Mouse (Mus musculus): Measurements from ENCODE around the gene Wdr31. TPM values are rescaled to one million over a fixed set of nuclear protein-coding genes. Genes with fewer than 3 reads are reported as not detected.

Wdr31 gene
- polyA plus RNA-seq, 1 experiment from 2014 or later: 5.2 TPM

DNA sequence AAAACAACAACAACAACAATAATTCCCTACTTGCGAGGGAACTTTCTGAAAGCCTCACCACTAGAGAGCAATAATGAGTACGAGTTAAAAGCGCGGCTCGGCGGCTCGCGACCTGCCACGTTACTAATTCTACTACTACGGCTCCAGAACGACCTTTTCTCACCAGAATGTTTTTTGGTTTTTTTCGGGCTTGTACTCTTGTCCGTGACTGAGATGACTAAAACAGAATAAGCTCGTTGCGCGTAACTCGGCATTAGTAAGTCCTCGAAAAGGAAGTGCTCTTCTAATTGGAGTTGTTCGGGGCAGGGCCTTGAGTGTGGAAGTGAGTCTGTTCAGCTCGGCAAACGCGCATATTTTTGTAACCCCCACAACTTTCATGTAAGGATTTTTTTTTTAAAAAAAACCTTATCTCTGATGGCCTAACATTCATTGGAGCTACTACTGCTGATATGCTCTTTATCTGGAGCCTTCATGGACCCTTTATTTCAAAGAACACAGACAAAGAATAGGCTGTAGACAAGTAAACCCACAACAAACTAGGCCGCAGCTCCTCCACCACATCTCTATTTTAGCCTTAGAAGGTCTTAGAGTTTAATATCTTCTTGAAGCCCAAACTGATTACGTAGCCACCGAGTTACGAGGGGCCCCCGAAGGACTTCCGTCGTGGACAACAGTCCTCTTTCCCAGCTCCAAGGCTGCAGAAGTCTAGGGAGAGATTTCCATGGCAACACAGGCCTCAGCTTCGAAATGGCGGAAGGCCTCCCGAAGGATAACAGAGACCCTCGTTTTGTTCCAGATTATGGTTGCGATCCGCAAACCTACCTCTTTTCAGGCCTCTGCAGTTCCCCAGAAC lies 62.7 kb downstream of the Wdr31 start:
- Histone ChIP-seq H3K9me3 (ENCODE audit: control insufficient read depth, low read length) (no peaks in the 10 kb centered on the region), H3K4me2 (peak overlapping the region; percentile 65), H3K4me1 (replicated peaks; ENCODE audit: control insufficient read depth, insufficient read depth, low read length) (peaks cover 17% of the 10 kb centered on the region), H3K27me3 (replicated peaks; ENCODE audit: control insufficient read depth, insufficient read depth, low read length) (no peaks in the 10 kb centered on the region), H3K27ac (ENCODE audit: low read depth, low read length) (peak overlapping the region; percentile 88), H3K9ac (ENCODE audit: low read depth, low read length) (peak overlapping the region; percentile 84), H3K4me3 (ENCODE audit: low read depth, low read length) (peak overlapping the region; percentile 79), H3K36me3 (ENCODE audit: control insufficient read depth, insufficient read depth, low read length) (peaks cover 11% of the 10 kb centered on the region; the same call in 1 of the 2 replicates)
- WGBS: under 1% methylated on average over 35 of the region's 35 CpGs
- DNase-seq (ENCODE audit: low spot score): peak; percentile 66
- ATAC-seq (replicated peaks; ENCODE audit: low FRiP score): peak; percentile 56

GRCm38 (mm10) chr4:62406133-62406532 lies 64.6 kb downstream of the Wdr31 start:
- Histone ChIP-seq H3K4me3 (ENCODE audit: low read depth, low read length) (no peak overlapping the region), H3K9ac (ENCODE audit: low read depth, low read length) (0 out of 2 replicates have a peak overlapping the region, but pooled peaks have one; percentile 20), H3K9me3 (ENCODE audit: control insufficient read depth, low read length) (no peaks in the 10 kb centered on the region), H3K27ac (ENCODE audit: low read depth, low read length) (no peak overlapping the region), H3K4me1 (replicated peaks; ENCODE audit: control insufficient read depth, insufficient read depth, low read length) (peaks cover 17% of the 10 kb centered on the region), H3K4me2 (no peak overlapping the region), H3K36me3 (ENCODE audit: control insufficient read depth, insufficient read depth, low read length) (peaks cover 15% of the 10 kb centered on the region; the same call in 1 of the 2 replicates), H3K27me3 (replicated peaks; ENCODE audit: control insufficient read depth, insufficient read depth, low read length) (no peaks in the 10 kb centered on the region)
- DNase-seq (ENCODE audit: low spot score) (no peak), ATAC-seq (replicated peaks; ENCODE audit: low FRiP score) (no peak)
- whole genome bisulfite sequencing: 85% methylated on average over 4 of the region's 4 CpGs

- peaks cover 44% of the 10 kb centered on the region for H3K36me3 ChIP-seq (ENCODE audit: control insufficient read depth, insufficient read depth, low read length)
- H3K27ac ChIP-seq (ENCODE audit: low read depth, low read length): no peak overlapping the region
- no peak for ATAC-seq (replicated peaks; ENCODE audit: low FRiP score)
These were observed 71.7 kb downstream of the Wdr31 start for GRCm38 (mm10) chr4:62398956-62399355.

More at GRCm38 (mm10) chr4:62398956-62399355, 71.7 kb downstream of the Wdr31 start:
- DNase-seq (ENCODE audit: low spot score): no peak
- 84% methylated on average over 3 of the region's 3 CpGs for WGBS
- no peak overlapping the region for H3K4me3 ChIP-seq (ENCODE audit: low read depth, low read length)
- no peaks in the 10 kb centered on the region for H3K27me3 ChIP-seq (replicated peaks; ENCODE audit: control insufficient read depth, insufficient read depth, low read length)
- H3K4me2 ChIP-seq: no peak overlapping the region
- no peaks in the 10 kb centered on the region for H3K4me1 ChIP-seq (replicated peaks; ENCODE audit: control insufficient read depth, insufficient read depth, low read length)
- no peaks in the 10 kb centered on the region for H3K9me3 ChIP-seq (ENCODE audit: control insufficient read depth, low read length)
- H3K9ac ChIP-seq (ENCODE audit: low read depth, low read length): no peak overlapping the region

Other genes with a start within 250 kb of the Wdr31 start
- 3.4 and 4.1 TPM in 2 replicates for gene Zfp37, start 239.8 kb downstream of the Wdr31 start, polyA plus RNA-seq (2014; fragmentation: Nextera tagmentation; extraction: Ambion mirVana)
- gene Slc31a2, start 208.3 kb downstream of the Wdr31 start, polyA plus RNA-seq (2014; fragmentation: Nextera tagmentation; extraction: Ambion mirVana): 8.4 TPM in 2 replicates
- 26.9 and 29.9 TPM in 2 replicates for gene Fkbp15, start 110.3 kb downstream of the Wdr31 start, polyA plus RNA-seq (2014; fragmentation: Nextera tagmentation; extraction: Ambion mirVana)
- gene Slc31a1, start 110.2 kb downstream of the Wdr31 start, polyA plus RNA-seq (2014; fragmentation: Nextera tagmentation; extraction: Ambion mirVana): 48.6 and 56.8 TPM in 2 replicates
- gene Cdc26, start 62.3 kb downstream of the Wdr31 start, polyA plus RNA-seq (2014; fragmentation: Nextera tagmentation; extraction: Ambion mirVana): 155 and 156 TPM in 2 replicates
- 30.7 and 30.8 TPM in 2 replicates for gene Prpf4, start 62.1 kb downstream of the Wdr31 start, polyA plus RNA-seq (2014; fragmentation: Nextera tagmentation; extraction: Ambion mirVana)
- gene Rnf183, start 35.6 kb downstream of the Wdr31 start, polyA plus RNA-seq (2014; fragmentation: Nextera tagmentation; extraction: Ambion mirVana): not detected in 2 replicates
- 0.48 and 0.99 TPM in 2 replicates for gene Bspry, start 9.2 kb upstream of the Wdr31 start, polyA plus RNA-seq (2014; fragmentation: Nextera tagmentation; extraction: Ambion mirVana)
- gene Hdhd3, start 32.6 kb upstream of the Wdr31 start, polyA plus RNA-seq (2014; fragmentation: Nextera tagmentation; extraction: Ambion mirVana): 10.1 and 10.9 TPM in 2 replicates
- gene Alad, start 49.0 kb upstream of the Wdr31 start, polyA plus RNA-seq (2014; fragmentation: Nextera tagmentation; extraction: Ambion mirVana): 468 and 489 TPM in 2 replicates
- gene Pole3, start 54.2 kb upstream of the Wdr31 start, polyA plus RNA-seq (2014; fragmentation: Nextera tagmentation; extraction: Ambion mirVana): 102 and 106 TPM in 2 replicates
- gene 4933430I17Rik, start 54.5 kb upstream of the Wdr31 start, polyA plus RNA-seq (2014; fragmentation: Nextera tagmentation; extraction: Ambion mirVana): 0.36 and 0.49 TPM in 2 replicates
- gene Rgs3, start 89.0 kb upstream of the Wdr31 start, polyA plus RNA-seq (2014; fragmentation: Nextera tagmentation; extraction: Ambion mirVana): 9.7 and 12.3 TPM in 2 replicates

Measured in liver, embryonic 11.5 days (tissue).